Mouse (Mus musculus): ENCODE data around the gene Bmp7.

DNA sequence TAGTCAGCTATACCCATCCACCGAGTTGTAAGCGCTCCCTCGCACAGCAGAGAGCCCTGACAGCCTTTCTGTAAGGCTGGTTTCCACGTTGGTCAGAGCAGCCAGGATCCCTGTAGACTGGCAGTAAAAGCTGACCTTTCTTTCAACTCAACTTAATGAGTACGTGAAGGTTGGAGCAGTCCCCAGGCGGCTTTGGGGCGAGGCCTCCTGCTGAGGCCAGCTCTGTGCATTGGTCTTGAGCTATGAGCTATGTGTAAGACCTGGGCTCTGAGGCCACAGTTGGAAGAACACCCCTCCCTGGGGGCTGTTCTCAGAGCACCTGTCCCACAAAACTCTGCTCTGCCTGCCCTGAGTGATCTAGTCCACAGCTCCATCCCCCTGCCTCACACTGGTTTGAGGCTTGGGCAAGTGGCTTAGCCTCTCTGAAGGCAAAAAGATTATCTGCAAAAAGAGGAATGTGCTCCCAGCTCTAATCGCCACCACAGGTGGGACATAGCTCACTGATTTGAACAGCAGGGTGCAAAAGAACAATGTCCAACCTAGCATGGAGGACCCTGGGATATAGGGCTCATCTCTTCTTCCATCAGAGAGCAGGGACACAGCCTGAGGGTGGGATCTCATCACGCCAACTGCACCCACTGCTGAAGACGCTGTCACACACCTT lies 100.7 kb downstream of the Bmp7 start:
- TF ChIP-seq TAL1 (conservative IDR thresholded peaks at IDR 0.05; ENCODE audit: low read depth, low read length), result no peak
- TF ChIP-seq CTCF (IDR thresholded peaks at IDR 0.05; ENCODE audit: low read depth, low read length), result no peak
- no peak for TF ChIP-seq GATA1 (IDR thresholded peaks at IDR 0.05; ENCODE audit: borderline replicate concordance, low read length)

Measured in G1E (cell line).